Comparison of ENCODE assay signal across 13 mouse cellular contexts in genomic region chr1:75347279-75347678, GRCm38 (mm10). TPM values are rescaled to one million over a fixed set of nuclear protein-coding genes. Genes with fewer than 3 reads are reported as not detected.
DNase-seq lines count a peak whose midpoint lies in the region; ATAC-seq and TF ChIP-seq lines count a peak whose summit lies in the region.
"Had no signal": no experiment of that assay in that cellular context is flagged by ENCODE, and none has a peak within 500 bp of the region (broad histone marks: within the 10 kb centered on the region; RNA-seq: fewer than 3 reads in every experiment).

No protein-coding gene starts in this region.

- H3K27ac ChIP-seq in heart, adult 2 months = peak overlapping the region; percentile 64
- peak overlapping the region; percentile 93 for H3K27ac ChIP-seq in heart, embryonic 11.5 days (ENCODE audit: low read depth, low read length)
- H3K27ac ChIP-seq: forebrain, embryonic 12.5 days; liver, embryonic 12.5 days; midbrain, embryonic 10.5 days had no signal

- no peak for TF ChIP-seq EP300 in heart, adult 2 months (IDR thresholded peaks at IDR 0.05; ENCODE audit: insufficient read depth, low read depth, low read length)

- WGBS in heart, adult 2 months = 43% methylated on average over 5 of the region's 5 CpGs
- WGBS in heart, embryonic 11.5 days (ENCODE audit: insufficient replicate concordance) = 24% methylated on average over 5 of the region's 5 CpGs

- TF ChIP-seq CTCF in heart, adult 2 months (IDR thresholded peaks at IDR 0.05) = no peak

- no peaks in the 10 kb centered on the region for H3K79me2 ChIP-seq in heart, adult 2 months (replicated peaks; ENCODE audit: control insufficient read depth, insufficient read depth, low read length)

- no peaks in the 10 kb centered on the region; the same call in 1 of the 2 replicates for H3K4me1 ChIP-seq in heart, adult 2 months (ENCODE audit: control insufficient read depth, insufficient read depth, low read length)
- peaks cover 59% of the 10 kb centered on the region for H3K4me1 ChIP-seq in heart, embryonic 11.5 days (ENCODE audit: control insufficient read depth, insufficient read depth, low read length)

- no peak overlapping the region for H3K4me3 ChIP-seq in heart, adult 2 months
- H3K4me3 ChIP-seq in heart, embryonic 11.5 days (ENCODE audit: low read depth, low read length) = no peak overlapping the region
- H3K4me3 ChIP-seq: forebrain, embryonic 12.5 days; liver, embryonic 12.5 days; midbrain, embryonic 10.5 days had no signal

- H3K9ac ChIP-seq in heart, adult 2 months (ENCODE audit: low read depth, low read length) = no peak overlapping the region
- peak overlapping the region; percentile 52; the same call in 1 of the 2 replicates for H3K9ac ChIP-seq in heart, embryonic 11.5 days (ENCODE audit: low read depth, low read length)
- H3K9ac ChIP-seq: forebrain, embryonic 12.5 days; liver, embryonic 12.5 days had no signal

- no peaks in the 10 kb centered on the region for H3K36me3 ChIP-seq in heart, adult 2 months (ENCODE audit: control insufficient read depth, insufficient read depth, low read length)
- H3K36me3 ChIP-seq in heart, embryonic 11.5 days (ENCODE audit: control insufficient read depth, insufficient read depth, low read length) = no peaks in the 10 kb centered on the region
- H3K36me3 ChIP-seq: forebrain, embryonic 12.5 days; liver, embryonic 12.5 days; midbrain, embryonic 10.5 days had no signal

- DNase-seq in heart, adult 2 months = peak in 1 of 2 experiments; percentile 58
- DNase-seq in heart, postnatal 14 days = no peak
- DNase-seq in Muller cell, postnatal 12 days (ENCODE audit: inconsistent ontology term) = peak; percentile 63
- DNase-seq in lung, postnatal 4 days = peak; percentile 33 to 65
- DNase-seq in right cerebral cortex, postnatal 36 days (ENCODE audit: low spot score in 2 of 2) = no peak
- no peak for DNase-seq in cerebellum, postnatal 4 days (ENCODE audit: low spot score in 2 of 2)
- DNase-seq: cerebellum, postnatal 10 days; gastrocnemius, postnatal 25 days; spleen, adult 18-20 months had no signal

- no peak for TF ChIP-seq POLR2A in heart, adult 2 months (IDR thresholded peaks at IDR 0.05; ENCODE audit: insufficient read depth, low read depth, low read length)

- no peak for ATAC-seq in heart, embryonic 11.5 days (replicated peaks; ENCODE audit: insufficient number of reproducible peaks, low FRiP score, low TSS enrichment)
- ATAC-seq: liver, embryonic 12.5 days had no signal

- H3K4me2 ChIP-seq in heart, embryonic 11.5 days = peak overlapping the region; percentile 14; the same call in 1 of the 2 replicates
- H3K4me2 ChIP-seq: forebrain, embryonic 12.5 days; liver, embryonic 12.5 days had no signal

- no peaks in the 10 kb centered on the region for H3K9me3 ChIP-seq in heart, embryonic 11.5 days (replicated peaks; ENCODE audit: control insufficient read depth, low read length)
- H3K9me3 ChIP-seq: forebrain, embryonic 12.5 days; liver, embryonic 12.5 days; midbrain, embryonic 10.5 days had no signal

- no peaks in the 10 kb centered on the region for H3K27me3 ChIP-seq in heart, adult 2 months (ENCODE audit: control insufficient read depth, insufficient read depth, low read length)
- H3K27me3 ChIP-seq in heart, embryonic 11.5 days (ENCODE audit: control insufficient read depth, insufficient read depth, low read length) = no peaks in the 10 kb centered on the region

- intact Hi-C loops in heart, adult 2 months (cut with DNase I) = loop anchor here (10.0 kb wide), 1 partner anchor 48 kb away; no protein-coding TSS in a partner anchor
- intact Hi-C loops in heart, postnatal 14 days (cut with DNase I) = loop anchor here (5.0 kb wide), 1 partner anchor 65 kb away; no protein-coding TSS in a partner anchor

RNA-seq across cellular contexts. Expression of gene Des, which starts 12.8 kb away (rescaled TPM):
- 1,000 to 10,000 TPM; 1,224 to 1,521 TPM for total RNA-seq in heart, adult 2 months (2021)
- polyA plus RNA-seq in heart, adult 2 months (2012; rRNA removed) = 719 and 781 TPM in 2 replicates
- 1,000 to 10,000 TPM; 1,039 to 1,057 TPM for total RNA-seq in heart, postnatal 14 days (2021)
- 428 and 477 TPM in 2 replicates for polyA plus RNA-seq in heart, embryonic 11.5 days (2014; fragmentation: Nextera tagmentation; extraction: Ambion mirVana)

RNA-seq across cellular contexts. Expression of gene Speg, which starts 27.8 kb away (rescaled TPM):
- 100 to 1,000 TPM; 131 to 135 TPM for total RNA-seq in heart, adult 2 months (2021)
- polyA plus RNA-seq in heart, adult 2 months (2012; rRNA removed) = 94.0 and 109 TPM in 2 replicates
- total RNA-seq in heart, postnatal 14 days (2021) = 100 to 1,000 TPM; 125 to 126 TPM
- polyA plus RNA-seq in heart, embryonic 11.5 days (2014; fragmentation: Nextera tagmentation; extraction: Ambion mirVana) = 60.7 and 66.5 TPM in 2 replicates

RNA-seq across cellular contexts. Expression of gene Dnpep, which starts 29.5 kb away (rescaled TPM):
- total RNA-seq in heart, adult 2 months (2021) = 10 to 100 TPM; 70.3 to 84.6 TPM
- 123 and 136 TPM in 2 replicates for polyA plus RNA-seq in heart, adult 2 months (2012; rRNA removed)
- total RNA-seq in heart, postnatal 14 days (2021) = 10 to 100 TPM; 85.6 to 88.5 TPM
- polyA plus RNA-seq in heart, embryonic 11.5 days (2014; fragmentation: Nextera tagmentation; extraction: Ambion mirVana) = 119 and 121 TPM in 2 replicates

Comparison
In these comparisons a context has a peak if more than half of its experiments do, and no peak if none do; other contexts are left out.
1. DNase-seq: peak in Muller cell, postnatal 12 days (single experiment) and lung, postnatal 4 days (2 of 2); none in heart, postnatal 14 days (0 of 2), right cerebral cortex, postnatal 36 days (0 of 2) and cerebellum, postnatal 4 days (0 of 2).